Mouse (Mus musculus): Measurements from ENCODE around the gene Gm20662. TPM values are rescaled to one million over a fixed set of nuclear protein-coding genes. Genes with fewer than 3 reads are reported as not detected.
A peak's percentile ranks its signal among the peaks of the same experiment; 100 is the strongest.

The Gm20662 gene
- 1.7 and 2.1 TPM in 2 replicates for polyA plus RNA-seq (2012; rRNA removed)

GRCm38 (mm10) chr9:107996049-107996448 lies at the start of gene Gm20662:
TSS of gene Gm20662 (plus strand) at chr9:107996349.
- Histone ChIP-seq H3K27ac (ENCODE audit: insufficient read depth, low read length) (no peak within 1 kb of the TSS), H3K4me1 (ENCODE audit: control insufficient read depth, insufficient read depth, insufficient read length) (no peaks in the 10 kb centered on the region), H3K36me3 (ENCODE audit: control insufficient read depth, insufficient read depth, low read length) (no peaks in the 10 kb centered on the region), H3K27me3 (ENCODE audit: control insufficient read depth, insufficient read depth, low read length) (no peaks in the 10 kb centered on the region), H3K4me3 (ENCODE audit: extremely low read depth, insufficient read depth, insufficient read length) (no peak within 1 kb of the TSS)
- 92% methylated on average over 5 of the region's 5 CpGs for WGBS
- TF ChIP-seq POLR2A (IDR thresholded peaks at IDR 0.05; ENCODE audit: low read depth, low read length) = no peak
- no peak for DNase-seq (ENCODE audit: low read depth in 1 of 2, low spot score in 2 of 2)

GRCm38 (mm10) chr9:107947241-107948194 lies 48.6 kb upstream of the Gm20662 start:
- H3K27me3 ChIP-seq (ENCODE audit: control insufficient read depth, insufficient read depth, low read length) = no peaks in the 10 kb centered on the region
- TF ChIP-seq CTCF (IDR thresholded peaks at IDR 0.05; ENCODE audit: extremely low read depth, insufficient read depth, insufficient read length, insufficient replicate concordance) (no peak), POLR2A (IDR thresholded peaks at IDR 0.05; ENCODE audit: low read depth, low read length) (no peak)
- H3K4me3 ChIP-seq (ENCODE audit: extremely low read depth, insufficient read depth, insufficient read length) = no peak overlapping the region
- no peaks in the 10 kb centered on the region for H3K36me3 ChIP-seq (ENCODE audit: control insufficient read depth, insufficient read depth, low read length)
- no peaks in the 10 kb centered on the region; the same call in 1 of the 2 replicates for H3K4me1 ChIP-seq (ENCODE audit: control insufficient read depth, insufficient read depth, insufficient read length)
- no peak for DNase-seq (ENCODE audit: low read depth in 1 of 2, low spot score in 2 of 2)
- 87% methylated on average over 31 of the region's 31 CpGs for WGBS
- H3K27ac ChIP-seq (ENCODE audit: insufficient read depth, low read length) = no peak overlapping the region

GRCm38 (mm10) chr9:107949184-107949921 lies 46.8 kb upstream of the Gm20662 start:
- no peak overlapping the region for H3K4me3 ChIP-seq (ENCODE audit: extremely low read depth, insufficient read depth, insufficient read length)
- no peaks in the 10 kb centered on the region for H3K27me3 ChIP-seq (ENCODE audit: control insufficient read depth, insufficient read depth, low read length)
- DNase-seq (ENCODE audit: low read depth in 1 of 2, low spot score in 2 of 2) = no peak
- H3K36me3 ChIP-seq (ENCODE audit: control insufficient read depth, insufficient read depth, low read length) = no peaks in the 10 kb centered on the region
- no peak overlapping the region for H3K27ac ChIP-seq (ENCODE audit: insufficient read depth, low read length)
- WGBS = 69% methylated on average over 13 of the region's 13 CpGs
- no peaks in the 10 kb centered on the region; the same call in 1 of the 2 replicates for H3K4me1 ChIP-seq (ENCODE audit: control insufficient read depth, insufficient read depth, insufficient read length)
- TF ChIP-seq POLR2A (IDR thresholded peaks at IDR 0.05; ENCODE audit: low read depth, low read length) (no peak), CTCF (IDR thresholded peaks at IDR 0.05; ENCODE audit: extremely low read depth, insufficient read depth, insufficient read length, insufficient replicate concordance) (no peak)

- Histone ChIP-seq H3K27ac (ENCODE audit: insufficient read depth, low read length) (peak within 1 kb of the TSS; percentile 14), H3K4me3 (ENCODE audit: extremely low read depth, insufficient read depth, insufficient read length) (peak within 1 kb of the TSS; percentile 66), H3K27me3 (ENCODE audit: control insufficient read depth, insufficient read depth, low read length) (no peaks in the 10 kb centered on the region), H3K36me3 (ENCODE audit: control insufficient read depth, insufficient read depth, low read length) (no peaks in the 10 kb centered on the region), H3K4me1 (ENCODE audit: control insufficient read depth, insufficient read depth, insufficient read length) (no peaks in the 10 kb centered on the region; the same call in 1 of the 2 replicates)
- TF ChIP-seq POLR2A (IDR thresholded peaks at IDR 0.05; ENCODE audit: low read depth, low read length) = no peak
- TF ChIP-seq CTCF (IDR thresholded peaks at IDR 0.05; ENCODE audit: extremely low read depth, insufficient read depth, insufficient read length, insufficient replicate concordance) = no peak
- 76% methylated on average over 10 of the region's 10 CpGs for WGBS
- no peak for DNase-seq (ENCODE audit: low read depth in 1 of 2, low spot score in 2 of 2)
Measured at GRCm38 (mm10) chr9:107949922-107950235, 46.3 kb upstream of the Gm20662 start, which contains the start of gene Traip. TSS of gene Traip (plus strand) at chr9:107950136.

GRCm38 (mm10) chr9:107950460-107951355 lies 45.4 kb upstream of the Gm20662 start:
- no peak; the same call in 1 of the 2 replicates for TF ChIP-seq POLR2A (IDR thresholded peaks at IDR 0.05; ENCODE audit: low read depth, low read length)
- no peak for TF ChIP-seq CTCF (IDR thresholded peaks at IDR 0.05; ENCODE audit: extremely low read depth, insufficient read depth, insufficient read length, insufficient replicate concordance)
- Histone ChIP-seq H3K27ac (ENCODE audit: insufficient read depth, low read length) (peak overlapping the region; percentile 14), H3K27me3 (ENCODE audit: control insufficient read depth, insufficient read depth, low read length) (no peaks in the 10 kb centered on the region), H3K4me3 (ENCODE audit: extremely low read depth, insufficient read depth, insufficient read length) (peak overlapping the region; percentile 66), H3K36me3 (ENCODE audit: control insufficient read depth, insufficient read depth, low read length) (no peaks in the 10 kb centered on the region), H3K4me1 (ENCODE audit: control insufficient read depth, insufficient read depth, insufficient read length) (no peaks in the 10 kb centered on the region; the same call in 1 of the 2 replicates)
- DNase-seq (ENCODE audit: low read depth in 1 of 2, low spot score in 2 of 2) = peak; percentile 57 to 84
- WGBS = 11% methylated on average over 45 of the region's 45 CpGs

- no peak overlapping the region for H3K4me3 ChIP-seq (ENCODE audit: extremely low read depth, insufficient read depth, insufficient read length)
- 91% methylated on average over 6 of the region's 6 CpGs for WGBS
- no peaks in the 10 kb centered on the region for H3K27me3 ChIP-seq (ENCODE audit: control insufficient read depth, insufficient read depth, low read length)
- no peak for DNase-seq (ENCODE audit: low read depth in 1 of 2, low spot score in 2 of 2)
- TF ChIP-seq CTCF (IDR thresholded peaks at IDR 0.05; ENCODE audit: extremely low read depth, insufficient read depth, insufficient read length, insufficient replicate concordance) (no peak), POLR2A (IDR thresholded peaks at IDR 0.05; ENCODE audit: low read depth, low read length) (no peak)
- H3K4me1 ChIP-seq (ENCODE audit: control insufficient read depth, insufficient read depth, insufficient read length) = no peaks in the 10 kb centered on the region
- H3K27ac ChIP-seq (ENCODE audit: insufficient read depth, low read length) = no peak overlapping the region
- 0 out of 2 replicates have a peak, but pooled peaks cover 2% of the 10 kb centered on the region for H3K36me3 ChIP-seq (ENCODE audit: control insufficient read depth, insufficient read depth, low read length)
Measured at GRCm38 (mm10) chr9:107955613-107956289, 40.4 kb upstream of the Gm20662 start.
